Mouse (Mus musculus) heart, adult 2 months (tissue): Measurements from ENCODE around the gene Traf5.

Experiments
- CTCF ChIP-seq: fragments of 200-600 bp; IDR thresholded peaks from 2 replicates; pipeline ENCODE4 v1.8.1; 2022; ENCODE audit warnings: antibody characterized with exemption, mild to moderate bottlenecking, moderate library complexity
- EP300 ChIP-seq: fragments of 200-500 bp; IDR thresholded peaks from 2 replicates; pipeline ENCODE4 v1.6.1; 2011; ENCODE audit warnings: low read depth, low read length, control low read depth; ENCODE audit not compliant: insufficient read depth

DNA sequence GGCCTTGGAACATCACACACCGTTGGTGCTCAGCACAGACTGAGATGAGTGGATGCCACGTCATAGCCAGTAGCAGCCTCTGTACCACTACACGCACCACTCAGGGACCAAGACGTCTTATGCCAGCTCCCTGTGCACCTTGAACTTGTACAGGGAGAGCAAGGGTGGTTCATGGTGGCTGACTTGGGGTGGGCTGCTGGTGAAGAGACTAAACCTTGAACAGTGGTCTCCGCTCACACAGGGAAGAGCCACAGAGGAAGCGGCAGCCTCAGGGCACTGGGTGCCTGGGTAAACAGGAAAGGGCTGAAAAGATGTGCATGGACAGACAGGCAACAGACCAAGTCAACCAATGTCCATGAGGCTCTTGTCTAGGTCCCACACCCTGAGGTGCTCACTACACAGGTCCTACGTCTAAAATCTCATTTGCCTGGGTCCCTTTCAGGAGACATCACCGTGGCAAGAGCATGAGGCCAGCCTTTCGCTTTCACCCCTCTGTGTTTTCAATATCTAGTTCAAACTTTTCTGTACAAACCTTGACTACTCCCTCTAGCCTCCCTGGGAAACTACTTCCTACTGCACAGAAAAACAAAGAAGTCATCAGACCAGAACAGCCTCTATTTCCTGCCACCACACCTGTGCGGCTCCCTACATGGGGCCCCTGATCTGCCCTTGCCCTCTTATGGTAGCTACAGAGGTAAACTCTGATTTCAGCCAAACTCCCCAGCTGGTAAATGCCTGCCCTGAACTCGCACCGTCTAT lies 5.9 kb downstream of the Traf5 start:
- TF ChIP-seq CTCF, result no peak
- no peak for TF ChIP-seq EP300
